Mouse (Mus musculus) liver, embryonic 11.5 days (tissue): ENCODE data around the gene E030025P04Rik. TPM values are rescaled to one million over a fixed set of nuclear protein-coding genes. Genes with fewer than 3 reads are reported as not detected.

Experiments
- ATAC-seq: fragments of 200-750 bp; cut with Nextera tagmentation; replicated peaks from 2 replicates; pipeline ENCODE4 v1.8.0; 2017; ENCODE audit warnings: moderate number of reproducible peaks, mild to moderate bottlenecking, moderate TSS enrichment, moderate library complexity; ENCODE audit not compliant: low FRiP score
- DNase-seq: peaks from one replicate; pipeline ENCODE4 v3.0.0-alpha.2; 2017; ENCODE audit warnings: low spot score
- H3K27ac ChIP-seq: fragments of 300-500 bp; sonication (generic); 2 replicates; pipeline ENCODE4 v1.5.1; 2014; ENCODE audit warnings: mild to moderate bottlenecking, low read depth, low read length, control low read depth
- H3K27me3 ChIP-seq: fragments of 300-500 bp; sonication (generic); replicated peaks from 2 replicates; pipeline ENCODE4 v1.6.1; 2014; ENCODE audit warnings: low read length, mixed read lengths; ENCODE audit not compliant: control insufficient read depth, insufficient read depth
- H3K36me3 ChIP-seq: fragments of 300-500 bp; sonication (generic); 2 replicates; pipeline ENCODE4 v1.6.1; 2014; ENCODE audit warnings: mild to moderate bottlenecking, low read length, moderate library complexity, mixed read lengths; ENCODE audit not compliant: control insufficient read depth, insufficient read depth
- H3K4me1 ChIP-seq: fragments of 300-500 bp; sonication (generic); replicated peaks from 2 replicates; pipeline ENCODE4 v1.6.1; 2014; ENCODE audit warnings: low read length, mixed read lengths; ENCODE audit not compliant: control insufficient read depth, insufficient read depth
- H3K4me2 ChIP-seq: fragments of 300-500 bp; sonication (generic); 2 replicates; pipeline ENCODE4 v1.6.1; 2014; ENCODE audit warnings: mild to moderate bottlenecking, control low read depth, moderate library complexity
- H3K4me3 ChIP-seq: fragments of 300-500 bp; sonication (generic); 2 replicates; pipeline ENCODE4 v1.5.1; 2014; ENCODE audit warnings: low read depth, low read length, control low read depth
- H3K9ac ChIP-seq: fragments of 300-500 bp; sonication (generic); 2 replicates; pipeline ENCODE4 v1.6.1; 2014; ENCODE audit warnings: low read depth, low read length, control low read depth
- H3K9me3 ChIP-seq: fragments of 300-500 bp; sonication (generic); 2 replicates; pipeline ENCODE4 v1.6.1; 2016; ENCODE audit warnings: low read length, inconsistent platforms, mixed read lengths; ENCODE audit not compliant: control insufficient read depth
- WGBS: fragments of 180-500 bp; shearing (Covaris S2); extraction: QIAGEN DNeasy Blood & Tissue Kit; methylation state at CpG from one replicate; pipeline ENCODE4 v1.1.7; 2014; 5-methylcytosine and 5-hydroxymethylcytosine counted together
- polyA plus RNA-seq: library from polyadenylated mRNA; unstranded; fragments of >200 nt; fragmentation: Nextera tagmentation; extraction: Ambion mirVana; gene quantifications from 2 replicates; pipeline ENCODE4 v1.2.1, GENCODE M21; 2014

The E030025P04Rik gene
- polyA plus RNA-seq, 1 experiment from 2014 or later = not detected

DNA sequence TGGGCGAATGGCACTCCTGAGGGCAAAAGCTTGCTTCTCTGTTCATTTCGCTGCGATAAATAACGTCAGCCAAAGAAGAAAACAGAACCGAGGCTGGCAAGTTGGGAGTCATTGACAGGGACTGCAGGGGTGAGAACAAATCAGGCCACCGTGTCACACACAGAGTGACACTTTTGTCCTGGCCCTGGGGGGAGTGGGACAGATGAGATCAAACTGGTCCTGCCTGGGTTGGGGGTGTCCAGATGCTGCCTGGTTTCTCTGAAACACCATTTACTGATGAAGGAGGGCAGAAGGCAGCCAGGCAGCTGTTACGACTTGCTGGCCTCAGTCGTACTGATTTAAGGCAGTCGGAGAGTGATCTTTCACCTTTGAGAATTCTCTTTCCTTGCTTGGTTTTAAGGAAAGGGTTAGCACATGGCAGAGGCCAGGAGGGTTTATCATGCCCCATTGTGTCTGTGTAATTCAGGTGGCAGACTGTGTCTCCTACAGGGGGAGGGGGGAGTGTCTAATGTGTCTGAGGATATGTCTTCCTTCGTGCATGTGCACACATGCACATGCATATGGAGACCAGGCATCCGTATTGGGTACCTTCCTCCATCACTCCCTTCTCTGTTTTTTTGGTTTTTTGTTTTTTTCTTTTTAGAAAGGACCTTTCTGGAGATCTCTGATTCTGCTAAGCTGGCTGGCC lies 36.5 kb downstream of the E030025P04Rik start:
- Histone ChIP-seq H3K9me3 (no peaks in the 10 kb centered on the region), H3K4me1 (no peaks in the 10 kb centered on the region), H3K9ac (no peak overlapping the region), H3K36me3 (no peaks in the 10 kb centered on the region), H3K27me3 (0 out of 2 replicates have a peak, but pooled peaks cover 4% of the 10 kb centered on the region), H3K27ac (no peak overlapping the region), H3K4me3 (no peak overlapping the region), H3K4me2 (no peak overlapping the region)
- 51% methylated on average over 11 of the region's 11 CpGs for WGBS
- DNase-seq (no peak), ATAC-seq (no peak)

- Histone ChIP-seq H3K4me3 (no peak overlapping the region), H3K27ac (no peak overlapping the region), H3K27me3 (0 out of 2 replicates have a peak, but pooled peaks cover 4% of the 10 kb centered on the region), H3K9me3 (no peaks in the 10 kb centered on the region), H3K4me2 (no peak overlapping the region), H3K9ac (no peak overlapping the region), H3K36me3 (no peaks in the 10 kb centered on the region), H3K4me1 (no peaks in the 10 kb centered on the region)
- DNase-seq (no peak), ATAC-seq (no peak)
- WGBS = 34% methylated on average over 8 of the region's 8 CpGs
Observed at GRCm38 (mm10) chr11:109106751-109107150, 37.4 kb downstream of the E030025P04Rik start.

GRCm38 (mm10) chr11:109106181-109106580 lies 38.0 kb downstream of the E030025P04Rik start:
- Histone ChIP-seq H3K9me3 (no peaks in the 10 kb centered on the region), H3K9ac (no peak overlapping the region), H3K4me2 (no peak overlapping the region), H3K36me3 (no peaks in the 10 kb centered on the region), H3K4me3 (no peak overlapping the region), H3K27me3 (0 out of 2 replicates have a peak, but pooled peaks cover 4% of the 10 kb centered on the region), H3K27ac (no peak overlapping the region), H3K4me1 (no peaks in the 10 kb centered on the region)
- WGBS = 26% methylated on average over 5 of the region's 5 CpGs
- no peak for DNase-seq
- ATAC-seq = no peak

- WGBS = 82% methylated on average over 3 of the region's 3 CpGs
- no peak overlapping the region for H3K27ac ChIP-seq
- DNase-seq = no peak
- ATAC-seq = no peak
- no peak overlapping the region for H3K9ac ChIP-seq
- no peaks in the 10 kb centered on the region for H3K4me1 ChIP-seq
- no peak overlapping the region for H3K4me3 ChIP-seq
- H3K27me3 ChIP-seq = 0 out of 2 replicates have a peak, but pooled peaks cover 4% of the 10 kb centered on the region
- no peaks in the 10 kb centered on the region for H3K36me3 ChIP-seq
- no peaks in the 10 kb centered on the region for H3K9me3 ChIP-seq
- no peak overlapping the region for H3K4me2 ChIP-seq
Observed at GRCm38 (mm10) chr11:109103386-109103785, 40.8 kb downstream of the E030025P04Rik start.

DNA sequence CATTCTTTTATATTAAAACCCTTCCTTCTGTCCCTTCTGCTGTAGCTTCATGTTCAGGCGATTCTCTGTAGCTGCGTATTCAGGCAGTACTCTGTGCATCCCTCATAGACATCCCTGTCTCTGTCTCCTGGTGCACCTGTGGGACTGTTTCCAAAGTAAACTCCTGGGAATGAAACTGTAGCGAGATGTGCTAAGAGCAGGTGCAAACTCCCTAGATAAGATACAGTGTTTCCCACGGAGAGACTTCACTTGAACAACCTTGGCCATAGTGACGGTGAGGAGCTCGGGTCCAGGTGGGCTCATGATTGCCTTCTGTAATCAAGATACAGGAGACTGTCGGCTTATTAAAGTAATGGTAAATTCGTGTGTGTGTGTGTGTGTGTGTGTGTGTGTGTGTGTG lies 41.5 kb downstream of the E030025P04Rik start:
- WGBS = 82% methylated on average over 8 of the region's 8 CpGs
- Histone ChIP-seq H3K4me1 (peaks cover 3% of the 10 kb centered on the region; the same call in 1 of the 2 replicates), H3K4me3 (no peak overlapping the region), H3K36me3 (no peaks in the 10 kb centered on the region), H3K9ac (no peak overlapping the region), H3K27me3 (no peaks in the 10 kb centered on the region), H3K4me2 (no peak overlapping the region), H3K27ac (no peak overlapping the region), H3K9me3 (no peaks in the 10 kb centered on the region)
- DNase-seq = no peak
- ATAC-seq = no peak

- H3K27ac ChIP-seq = no peak overlapping the region
- no peak overlapping the region for H3K4me2 ChIP-seq
- no peaks in the 10 kb centered on the region for H3K27me3 ChIP-seq
- H3K36me3 ChIP-seq = no peaks in the 10 kb centered on the region
- DNase-seq (no peak), ATAC-seq (no peak)
- H3K9me3 ChIP-seq = no peaks in the 10 kb centered on the region
- WGBS = 80% methylated on average over 6 of the region's 6 CpGs
- H3K9ac ChIP-seq = no peak overlapping the region
- no peak overlapping the region for H3K4me3 ChIP-seq
- peaks cover 3% of the 10 kb centered on the region; the same call in 1 of the 2 replicates for H3K4me1 ChIP-seq
Observed at GRCm38 (mm10) chr11:109100266-109100665, 43.9 kb downstream of the E030025P04Rik start.

- H3K4me1 ChIP-seq = no peaks in the 10 kb centered on the region
- 44% methylated on average over 5 of the region's 5 CpGs for WGBS
- H3K4me2 ChIP-seq = no peak overlapping the region
- no peak overlapping the region for H3K27ac ChIP-seq
- no peaks in the 10 kb centered on the region for H3K27me3 ChIP-seq
- DNase-seq = no peak
- no peak overlapping the region for H3K9ac ChIP-seq
- no peak for ATAC-seq
- H3K4me3 ChIP-seq = no peak overlapping the region
- no peaks in the 10 kb centered on the region for H3K9me3 ChIP-seq
- no peaks in the 10 kb centered on the region for H3K36me3 ChIP-seq
Observed at GRCm38 (mm10) chr11:109091821-109092220, 52.3 kb downstream of the E030025P04Rik start.
